Mouse (Mus musculus): ENCODE data around the gene Rom1.
"Not testable (repeated sequence)": the region's sequence is repeated elsewhere in the genome, so short reads cannot be mapped to it uniquely, and the experiment has no call there.

The Rom1 gene

DNA sequence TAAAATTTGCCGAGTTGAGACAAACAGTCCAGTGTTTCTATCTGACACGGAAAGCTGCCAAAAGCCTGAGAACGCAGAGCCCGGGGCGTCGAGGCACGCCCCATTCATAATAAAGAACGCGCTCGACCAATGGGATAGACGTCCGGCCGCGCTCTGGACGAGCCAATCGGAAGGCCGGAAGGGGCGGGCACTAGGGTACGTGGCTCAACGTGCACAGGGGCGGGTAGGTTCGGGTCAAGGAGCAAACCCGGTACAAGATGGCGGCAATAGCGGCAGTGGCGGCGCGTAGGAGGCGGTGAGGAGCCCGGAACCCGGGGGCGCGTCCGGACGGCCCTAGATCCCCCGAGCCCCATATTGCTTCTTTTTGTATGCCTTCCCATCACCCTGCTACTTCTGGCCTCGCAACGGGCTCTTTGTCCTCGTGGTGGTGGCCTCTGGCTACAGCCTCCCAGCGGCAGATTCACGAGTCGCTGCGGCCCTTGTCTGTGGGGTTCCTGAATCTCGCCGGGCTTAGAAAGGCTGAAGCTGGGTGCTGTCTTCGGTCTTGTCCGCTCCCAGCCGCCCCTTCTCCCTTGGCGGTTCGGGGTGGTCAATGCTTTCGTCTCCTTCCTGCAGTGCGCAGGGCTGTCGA lies 31.2 kb downstream of the Rom1 start, which contains the start of gene Ganab:
Ganab (plus strand) TSS at position 207 of the 631 bp plus-strand sequence.
- DNase-seq (ENCODE audit: low spot score): peak; percentile 91

DNA sequence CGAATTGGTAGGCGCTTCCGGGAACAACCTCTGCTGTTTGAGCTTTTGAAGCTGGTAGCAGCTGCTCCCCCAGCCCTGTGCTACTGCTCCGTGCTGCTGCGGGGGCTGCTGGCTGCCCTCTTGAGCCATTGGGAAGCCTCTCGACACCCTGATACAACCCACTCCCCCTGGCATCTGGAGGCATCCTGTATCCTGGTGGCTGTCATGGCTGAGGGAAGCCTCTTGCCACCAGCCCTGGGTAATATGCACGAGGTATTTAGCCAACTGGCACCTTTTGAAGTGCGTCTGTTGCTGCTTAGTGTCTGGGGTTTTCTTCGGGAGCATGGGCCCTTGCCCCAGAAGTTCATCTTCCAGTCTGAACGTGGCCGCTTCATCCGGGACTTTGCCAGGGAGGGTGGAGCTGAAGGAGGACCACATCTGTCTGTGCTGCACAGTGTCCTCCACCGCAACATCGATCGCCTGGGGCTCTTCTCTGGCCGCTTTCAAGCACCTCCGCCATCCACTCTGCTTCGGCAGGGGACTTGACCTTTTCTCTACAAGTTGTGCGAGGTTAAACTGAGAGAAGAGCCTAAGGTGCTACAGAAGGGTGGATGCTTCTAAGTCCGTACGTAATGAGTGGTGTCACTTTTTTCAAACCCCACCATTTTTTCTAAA lies 31.8 kb downstream of the Rom1 start:
- not testable (repeated sequence) for DNase-seq (ENCODE audit: low spot score)

DNA sequence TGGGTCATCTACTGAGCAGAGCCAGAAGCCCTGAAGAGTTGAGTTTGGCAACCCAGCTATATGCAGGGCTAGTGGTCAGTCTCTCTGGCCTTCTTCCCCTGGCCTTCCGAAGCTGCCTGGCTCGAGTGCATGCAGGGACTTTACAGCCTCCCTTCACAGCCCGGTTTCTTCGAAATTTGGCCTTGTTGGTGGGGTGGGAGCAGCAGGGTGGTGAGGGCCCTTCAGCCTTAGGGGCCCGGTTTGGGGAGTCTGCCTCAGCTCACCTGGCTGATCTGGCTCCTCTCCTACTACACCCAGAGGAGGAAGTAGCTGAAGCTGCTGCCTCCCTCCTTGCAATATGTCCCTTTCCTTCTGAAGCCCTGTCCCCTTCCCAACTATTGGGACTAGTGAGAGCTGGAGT lies 32.9 kb downstream of the Rom1 start:
- not testable (repeated sequence) for DNase-seq (ENCODE audit: low spot score)

GRCm38 (mm10) chr19:8895397-8895960 lies 33.7 kb downstream of the Rom1 start:
- DNase-seq (ENCODE audit: low spot score): no peak

DNA sequence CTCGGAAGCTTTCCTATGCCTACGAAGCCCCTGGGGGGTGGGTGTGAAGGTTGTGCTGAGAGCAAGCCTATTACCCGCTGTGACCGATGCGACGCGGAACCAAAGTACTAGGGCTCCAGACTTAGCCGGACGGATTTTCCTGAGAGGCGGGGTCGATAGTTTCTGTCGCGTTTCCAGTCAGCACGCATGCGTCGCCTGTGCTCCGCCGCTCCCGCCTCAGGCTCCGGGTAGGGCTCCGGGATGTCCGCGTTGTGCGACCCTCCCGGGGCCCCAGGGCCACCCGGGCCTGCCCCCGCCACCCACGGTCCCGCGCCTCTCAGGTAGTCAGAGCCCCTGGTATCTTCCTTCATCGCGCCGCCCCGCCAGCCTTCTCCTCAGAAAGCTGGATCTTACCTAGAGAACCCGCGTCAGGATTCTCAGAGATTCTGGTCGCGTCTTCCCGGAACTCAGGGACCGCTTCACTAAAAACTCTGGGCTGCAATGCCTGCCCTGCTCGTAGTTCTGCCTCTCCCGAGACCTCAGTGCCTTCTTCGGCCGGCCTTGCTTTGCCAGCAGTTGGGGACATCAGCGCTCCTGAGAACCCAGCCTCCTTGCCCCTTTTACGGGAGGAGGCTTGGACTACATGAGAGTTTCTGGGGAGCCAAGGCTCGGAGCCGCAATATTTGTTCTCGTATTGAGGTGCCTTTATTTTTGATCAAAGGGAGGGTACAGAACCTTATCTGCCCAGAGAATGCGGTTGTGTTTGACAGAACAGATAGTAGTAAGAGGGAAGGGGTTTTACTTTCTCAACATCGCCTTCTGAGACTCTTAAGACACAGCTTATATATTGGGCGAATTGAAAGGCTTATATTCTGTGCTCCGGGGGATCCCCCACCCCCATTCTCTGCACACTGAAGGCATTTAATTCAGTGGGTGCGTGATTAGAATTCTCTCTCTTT lies 36.1 kb downstream of the Rom1 start, which contains the start of gene Ints5:
Ints5 (plus strand) TSS at position 177 of the 938 bp plus-strand sequence.
- DNase-seq (ENCODE audit: low spot score): peak; percentile 76

- peak; percentile 92 for DNase-seq (ENCODE audit: low spot score)
Observed at GRCm38 (mm10) chr19:8888511-8889385, 40.4 kb downstream of the Rom1 start, which contains the start of the genes 1810009A15Rik and Gm49416. 1810009A15Rik (plus strand) TSS chr19:8888853. Gm49416 (plus strand) TSS chr19:8888926.

- no peak for DNase-seq (ENCODE audit: low spot score)
Observed at GRCm38 (mm10) chr19:8887585-8888463, 41.3 kb downstream of the Rom1 start.

- DNase-seq (ENCODE audit: low spot score): no peak
Observed at GRCm38 (mm10) chr19:8886916-8887584, 42.1 kb downstream of the Rom1 start.

DNA sequence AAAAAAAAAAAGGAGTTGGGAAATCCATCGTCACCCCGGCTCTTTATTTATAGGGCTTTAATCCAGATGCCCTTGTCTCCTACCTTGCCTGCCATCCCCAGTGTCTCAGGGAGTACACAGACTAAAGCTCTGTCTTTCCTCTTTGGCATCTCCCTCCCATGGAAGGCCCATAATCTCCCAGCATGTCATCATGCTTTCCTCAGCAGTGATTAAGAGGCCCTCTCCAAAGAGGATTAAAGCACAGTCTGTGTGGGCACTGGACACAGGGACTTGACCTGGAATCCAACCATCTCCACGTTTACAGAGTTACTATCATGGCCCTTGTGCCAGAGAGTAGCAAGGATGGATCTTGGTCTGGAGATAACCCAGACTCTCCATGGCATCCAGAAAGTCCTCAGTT lies 45.5 kb downstream of the Rom1 start, which contains the start of the genes Lbhd1 and Gm49403:
Lbhd1 (plus strand) TSS at position 117 of the 400 bp plus-strand sequence.
Gm49403 (plus strand) TSS at position 315 of the 400 bp plus-strand sequence.
- no peak for DNase-seq (ENCODE audit: low spot score)

DNA sequence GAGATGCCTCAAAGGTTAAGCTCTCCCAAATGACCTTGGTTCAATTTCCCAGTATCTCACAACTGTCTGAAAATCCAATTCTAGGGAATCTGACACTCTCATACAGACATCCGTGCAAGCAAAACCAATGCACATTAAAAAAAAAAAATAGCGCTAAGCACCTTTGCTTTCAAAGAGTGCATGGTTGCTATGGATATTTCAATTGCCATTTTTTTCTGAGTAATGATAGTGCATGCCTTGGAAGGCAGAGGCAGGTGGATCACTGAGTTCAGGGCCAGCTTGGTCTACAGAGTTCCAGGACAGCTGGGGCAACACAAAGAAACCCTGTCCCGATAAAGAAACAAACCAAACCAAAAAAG lies 48.1 kb downstream of the Rom1 start:
- DNase-seq (ENCODE audit: low spot score): no peak

GRCm38 (mm10) chr19:8880311-8881033 lies 48.7 kb downstream of the Rom1 start, which contains the start of gene Uqcc3:
Uqcc3 (minus strand) TSS chr19:8880923.
- peak; percentile 78 for DNase-seq (ENCODE audit: low spot score)
